Mouse (Mus musculus) heart, embryonic 12.5 days (tissue): ENCODE measurements at regions not wholly inside any gene's neighbourhood (a gene's known extent, or its start where the extent isn't known, plus 50 kb on each side); places are given as distances from the start of the nearest gene placed in this dataset.

ENCODE experiments used
- ATAC-seq: fragments of 200-750 bp; cut with Nextera tagmentation; 2 replicates; pipeline ENCODE4 v1.8.0; 2017; ENCODE audit warnings: moderate TSS enrichment, moderate library complexity; ENCODE audit not compliant: insufficient number of reproducible peaks, low FRiP score
- H3K27ac ChIP-seq: fragments of 300-500 bp; sonication (generic); 2 replicates; pipeline ENCODE4 v1.5.1; 2016; ENCODE audit warnings: mild to moderate bottlenecking, moderate library complexity; ENCODE audit not compliant: poor library complexity, severe bottlenecking
- H3K27me3 ChIP-seq: fragments of 300-500 bp; sonication (generic); replicated peaks from 2 replicates; pipeline ENCODE4 v1.6.1; 2016; ENCODE audit warnings: mild to moderate bottlenecking, moderate library complexity
- H3K36me3 ChIP-seq: fragments of 300-500 bp; sonication (generic); 2 replicates; pipeline ENCODE4 v1.6.1; 2016; ENCODE audit warnings: mild to moderate bottlenecking, moderate library complexity
- H3K4me1 ChIP-seq: fragments of 300-500 bp; sonication (generic); replicated peaks from 2 replicates; pipeline ENCODE4 v1.6.1; 2016; ENCODE audit warnings: mild to moderate bottlenecking
- H3K4me2 ChIP-seq: fragments of 300-500 bp; sonication (generic); 2 replicates; pipeline ENCODE4 v1.6.1; 2016; ENCODE audit warnings: mild to moderate bottlenecking, moderate library complexity
- H3K4me3 ChIP-seq: fragments of 300-500 bp; sonication (generic); 2 replicates; pipeline ENCODE4 v1.5.1; 2016; ENCODE audit warnings: mild to moderate bottlenecking
- H3K9ac ChIP-seq: fragments of 300-500 bp; sonication (generic); 2 replicates; pipeline ENCODE4 v1.6.1; 2016; ENCODE audit warnings: mild to moderate bottlenecking, moderate library complexity
- H3K9me3 ChIP-seq: fragments of 300-500 bp; sonication (generic); replicated peaks from 2 replicates; pipeline ENCODE4 v1.6.1; 2016; ENCODE audit warnings: mild to moderate bottlenecking, moderate library complexity
- WGBS: fragments of 180-500 bp; shearing (Covaris S2); methylation state at CpG from one replicate; pipeline ENCODE4 v1.1.7; 2016; 5-methylcytosine and 5-hydroxymethylcytosine counted together

DNA sequence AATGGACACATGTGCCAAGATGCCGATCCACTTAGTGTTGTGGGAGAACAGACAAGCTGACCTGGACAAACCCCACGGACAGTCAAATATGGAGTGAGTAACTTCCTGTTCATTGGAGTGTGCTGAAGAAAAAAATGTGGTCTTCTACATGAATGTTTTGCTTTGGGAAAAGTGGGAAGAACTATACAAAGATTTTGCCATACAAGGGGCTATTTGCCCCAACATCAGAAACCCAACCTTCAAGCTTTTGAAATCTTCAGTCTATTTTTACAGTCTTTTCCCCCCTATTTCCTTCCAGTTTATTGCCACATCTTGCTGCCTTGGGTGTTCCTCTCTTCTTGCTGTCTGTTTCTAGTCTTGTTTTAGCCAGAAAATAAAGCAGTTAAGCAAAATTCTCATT is 230.8 kb downstream of the Gsdmc2 start:
- Histone ChIP-seq H3K4me3 (no peak overlapping the region), H3K4me2 (no peak overlapping the region), H3K4me1 (peaks cover 13% of the 10 kb centered on the region), H3K36me3 (no peaks in the 10 kb centered on the region), H3K9ac (no peak overlapping the region), H3K27ac (no peak overlapping the region), H3K27me3 (no peaks in the 10 kb centered on the region), H3K9me3 (no peaks in the 10 kb centered on the region)
- 79% methylated on average over 2 of the region's 2 CpGs for WGBS
- no peak for ATAC-seq

DNA sequence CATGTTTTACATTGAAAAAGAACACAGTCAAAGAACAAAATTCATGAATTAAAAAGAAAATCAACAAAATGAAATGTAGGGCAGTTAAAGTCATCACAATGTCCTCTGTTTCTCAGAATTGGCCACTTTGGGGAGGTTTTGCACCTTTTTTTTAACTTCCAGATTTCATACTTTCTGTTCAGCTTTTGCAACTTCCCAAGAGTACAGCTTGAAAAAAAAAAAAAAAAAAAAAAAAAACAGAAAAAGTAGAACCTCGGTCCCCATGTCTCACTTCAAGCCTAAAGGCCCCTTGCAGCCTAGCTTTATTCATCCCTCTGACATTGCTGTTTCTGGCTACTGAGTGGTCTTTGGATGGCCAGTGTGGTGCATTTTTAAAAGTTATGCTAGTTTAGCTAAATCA is 231.9 kb downstream of the Gsdmc2 start:
- H3K4me3 ChIP-seq: no peak overlapping the region
- WGBS: 82% methylated on average over 1 of the region's 1 CpGs
- H3K27me3 ChIP-seq: no peaks in the 10 kb centered on the region
- no peaks in the 10 kb centered on the region for H3K9me3 ChIP-seq
- no peaks in the 10 kb centered on the region for H3K36me3 ChIP-seq
- H3K9ac ChIP-seq: no peak overlapping the region
- H3K4me1 ChIP-seq: peaks cover 13% of the 10 kb centered on the region
- no peak for ATAC-seq
- H3K4me2 ChIP-seq: no peak overlapping the region
- no peak overlapping the region for H3K27ac ChIP-seq

DNA sequence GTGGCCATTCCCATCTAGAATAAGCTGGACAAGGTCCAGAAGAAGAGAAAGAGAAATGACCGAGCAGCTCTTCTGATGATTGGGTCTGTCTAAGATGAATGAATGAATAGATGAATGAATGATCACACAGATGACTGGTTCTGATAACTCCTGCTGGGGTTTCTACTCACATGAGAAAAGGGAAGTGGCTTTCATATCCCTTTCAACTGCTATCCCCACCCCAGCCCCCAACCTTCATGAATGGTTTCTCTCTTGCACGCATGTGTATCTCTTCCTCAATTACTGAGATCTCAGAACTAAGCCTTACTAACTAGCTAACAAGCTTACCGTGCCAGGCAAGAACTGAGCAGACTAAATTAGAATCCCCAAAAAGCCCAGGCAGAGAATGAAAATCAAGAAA is 233.8 kb downstream of the Gsdmc2 start:
- no peak for ATAC-seq
- Histone ChIP-seq H3K4me2 (no peak overlapping the region), H3K4me1 (0 out of 2 replicates have a peak, but pooled peaks cover 2% of the 10 kb centered on the region), H3K9ac (no peak overlapping the region), H3K27ac (no peak overlapping the region), H3K36me3 (no peaks in the 10 kb centered on the region), H3K9me3 (no peaks in the 10 kb centered on the region), H3K4me3 (no peak overlapping the region), H3K27me3 (no peaks in the 10 kb centered on the region)
- WGBS: 82% methylated on average over 3 of the region's 3 CpGs

DNA sequence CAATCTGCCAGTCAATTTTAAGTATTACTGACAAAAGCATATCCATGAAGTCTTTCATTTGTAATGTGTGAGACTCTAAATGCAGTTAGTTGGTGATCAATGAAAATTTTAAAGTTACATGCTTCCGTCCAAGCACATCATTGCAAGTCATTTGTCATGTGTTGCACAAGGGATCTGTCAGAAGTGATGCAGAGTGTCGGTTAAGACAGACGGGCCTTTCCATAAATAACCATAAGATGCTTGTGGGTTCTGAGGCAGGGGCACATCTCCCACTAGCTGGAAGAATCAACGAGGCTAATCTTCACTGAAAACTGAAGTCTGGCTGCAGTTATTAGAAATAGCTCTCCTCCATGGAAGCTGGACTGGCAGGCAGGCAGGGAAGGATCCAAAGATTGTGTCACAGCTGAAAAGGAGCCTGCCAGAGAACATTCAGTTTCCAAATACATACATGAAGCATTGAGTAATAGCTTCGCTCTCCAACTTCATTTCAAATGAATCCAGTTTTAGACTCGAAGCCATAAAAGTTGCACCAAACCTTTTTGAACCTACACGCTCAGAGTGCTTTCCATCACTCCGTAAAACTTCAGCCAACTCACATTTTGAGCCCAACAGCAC is 241.8 kb downstream of the Gsdmc2 start:
- H3K9ac ChIP-seq: no peak overlapping the region
- H3K36me3 ChIP-seq: no peaks in the 10 kb centered on the region
- H3K27ac ChIP-seq: no peak overlapping the region
- H3K27me3 ChIP-seq: no peaks in the 10 kb centered on the region
- 71% methylated on average over 8 of the region's 8 CpGs for whole genome bisulfite sequencing
- no peaks in the 10 kb centered on the region for H3K9me3 ChIP-seq
- H3K4me1 ChIP-seq: no peaks in the 10 kb centered on the region
- H3K4me2 ChIP-seq: no peak overlapping the region
- ATAC-seq: no peak
- H3K4me3 ChIP-seq: no peak overlapping the region

DNA sequence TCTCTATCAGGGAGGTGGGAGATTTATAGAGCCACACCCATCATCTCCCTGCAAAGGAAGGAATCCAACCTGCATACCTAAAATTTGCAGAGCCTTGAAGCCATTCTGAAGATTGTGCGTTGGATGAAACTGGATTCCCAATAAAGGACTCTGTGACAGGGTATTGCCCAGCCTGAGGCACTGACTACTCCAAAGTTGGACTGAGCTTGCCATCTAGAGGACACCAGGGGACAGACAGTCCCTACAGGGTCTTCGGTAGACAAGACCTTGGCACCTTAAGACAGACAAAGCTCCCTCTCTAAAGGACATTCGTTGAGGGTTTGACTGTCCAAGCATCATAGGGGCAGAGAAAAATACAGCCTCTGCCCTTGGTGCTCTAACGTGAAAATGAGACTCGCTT is 243.4 kb downstream of the Gsdmc2 start:
- Histone ChIP-seq H3K4me3 (no peak overlapping the region), H3K27me3 (no peaks in the 10 kb centered on the region), H3K4me2 (no peak overlapping the region), H3K27ac (no peak overlapping the region), H3K4me1 (no peaks in the 10 kb centered on the region), H3K9me3 (no peaks in the 10 kb centered on the region), H3K36me3 (no peaks in the 10 kb centered on the region), H3K9ac (no peak overlapping the region)
- WGBS: 52% methylated on average over 5 of the region's 5 CpGs
- ATAC-seq: no peak

DNA sequence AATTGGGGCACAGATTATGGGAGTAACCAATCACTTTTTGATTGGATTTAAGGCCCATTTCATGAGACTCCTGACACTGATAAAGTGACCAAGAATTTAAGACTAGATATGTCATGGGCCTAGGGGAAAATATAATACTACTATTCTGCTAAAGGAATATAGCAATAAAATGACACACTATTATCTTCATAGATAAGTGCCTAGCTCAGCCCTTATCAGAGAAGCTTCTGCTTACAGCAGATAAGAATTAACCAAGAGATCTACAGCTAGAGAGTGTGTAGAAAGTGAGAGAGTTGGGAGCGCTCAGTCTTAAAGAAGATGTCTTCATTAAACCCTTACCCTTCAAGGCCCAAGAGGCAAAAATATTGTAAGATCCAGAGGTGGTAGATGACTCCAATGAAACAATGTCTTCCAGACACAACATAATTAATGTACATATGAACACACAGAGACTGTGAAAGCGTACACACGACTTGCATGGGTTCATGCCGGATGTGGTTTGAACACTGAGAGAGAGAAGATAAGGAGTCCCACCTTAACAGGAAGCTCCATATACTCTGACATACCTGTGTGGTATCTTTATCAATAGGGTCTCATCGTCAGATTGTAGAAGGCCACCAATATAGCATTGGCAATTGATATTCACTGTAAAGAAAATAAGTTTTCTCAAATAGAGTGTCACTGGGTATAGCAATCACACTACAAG is 252.1 kb downstream of the Gsdmc2 start:
- WGBS: 88% methylated on average over 5 of the region's 5 CpGs
- H3K36me3 ChIP-seq: no peaks in the 10 kb centered on the region
- no peak overlapping the region for H3K9ac ChIP-seq
- H3K27ac ChIP-seq: no peak overlapping the region
- H3K4me2 ChIP-seq: no peak overlapping the region
- no peak for ATAC-seq
- no peaks in the 10 kb centered on the region for H3K9me3 ChIP-seq
- no peaks in the 10 kb centered on the region for H3K4me1 ChIP-seq
- no peak overlapping the region for H3K4me3 ChIP-seq
- H3K27me3 ChIP-seq: 0 out of 2 replicates have a peak, but pooled peaks cover 6% of the 10 kb centered on the region

DNA sequence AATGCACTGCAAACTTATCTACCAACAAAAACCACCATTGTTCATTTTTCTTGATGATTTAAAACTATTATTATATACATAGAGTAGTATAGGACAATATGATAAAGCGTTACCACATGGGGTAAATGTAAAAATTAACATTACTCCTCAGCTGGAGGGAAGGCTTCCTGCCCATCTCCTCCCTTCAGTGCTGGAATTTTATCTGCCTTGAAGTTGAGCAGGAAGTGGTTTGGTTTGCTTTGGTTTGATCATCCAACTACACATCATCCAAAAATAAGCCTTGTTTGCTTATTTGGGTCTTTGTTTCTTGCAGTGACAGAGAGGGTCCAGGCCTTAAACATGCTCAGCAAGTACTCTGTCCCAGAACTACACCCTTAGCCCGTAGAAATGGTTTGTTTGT is 285.7 kb downstream of the Gsdmc2 start:
- 69% methylated on average over 2 of the region's 2 CpGs for WGBS
- H3K36me3 ChIP-seq: no peaks in the 10 kb centered on the region
- H3K9ac ChIP-seq: no peak overlapping the region
- no peak overlapping the region for H3K27ac ChIP-seq
- no peak overlapping the region for H3K4me3 ChIP-seq
- H3K4me2 ChIP-seq: no peak overlapping the region
- no peak for ATAC-seq
- H3K27me3 ChIP-seq: no peaks in the 10 kb centered on the region
- no peaks in the 10 kb centered on the region for H3K4me1 ChIP-seq
- no peaks in the 10 kb centered on the region for H3K9me3 ChIP-seq

DNA sequence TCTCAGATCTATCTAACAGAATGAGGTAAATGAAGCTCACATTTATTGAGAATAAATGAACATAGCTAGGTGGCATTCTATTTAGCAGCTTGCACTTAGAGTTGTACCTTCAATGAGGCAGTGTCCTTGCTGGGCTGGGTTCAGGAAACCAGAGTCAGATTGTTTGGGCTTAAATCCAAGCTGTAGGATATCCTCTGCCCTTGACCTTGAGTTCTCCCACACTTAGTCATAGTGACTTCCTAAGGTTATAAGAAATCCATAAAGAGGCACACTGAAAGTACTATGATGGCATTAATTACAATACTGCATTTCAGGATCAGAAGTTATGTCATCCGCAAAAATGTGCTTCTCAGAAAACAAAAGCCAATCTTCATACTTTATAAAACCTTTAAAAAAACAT is 286.3 kb downstream of the Gsdmc2 start:
- no peak overlapping the region for H3K4me3 ChIP-seq
- H3K36me3 ChIP-seq: no peaks in the 10 kb centered on the region
- no peaks in the 10 kb centered on the region for H3K4me1 ChIP-seq
- no peaks in the 10 kb centered on the region for H3K27me3 ChIP-seq
- no peak overlapping the region for H3K27ac ChIP-seq
- H3K9me3 ChIP-seq: no peaks in the 10 kb centered on the region
- no peak overlapping the region for H3K4me2 ChIP-seq
- WGBS: 88% methylated on average over 1 of the region's 1 CpGs
- no peak for ATAC-seq
- H3K9ac ChIP-seq: no peak overlapping the region

DNA sequence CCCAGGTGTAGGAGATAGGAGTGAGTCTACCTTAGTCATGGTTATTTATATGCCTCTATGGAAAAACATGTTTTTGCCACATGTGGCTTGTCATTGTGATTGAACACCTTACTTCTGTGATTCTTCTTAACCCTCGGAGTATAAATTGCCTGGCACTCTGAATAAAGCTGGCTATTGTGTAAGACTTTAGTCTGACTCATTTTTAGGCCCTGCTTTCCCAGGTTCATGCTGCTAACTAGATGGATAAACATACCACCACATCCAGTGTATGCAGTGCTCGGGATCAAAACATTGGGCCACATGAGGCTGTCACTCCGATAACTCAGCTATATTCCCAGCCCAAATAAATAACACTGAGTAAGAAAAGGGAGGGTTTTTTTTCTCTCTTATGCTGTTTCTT is 287.2 kb downstream of the Gsdmc2 start:
- Histone ChIP-seq H3K4me1 (no peaks in the 10 kb centered on the region), H3K27me3 (no peaks in the 10 kb centered on the region), H3K9ac (no peak overlapping the region), H3K4me2 (no peak overlapping the region), H3K9me3 (no peaks in the 10 kb centered on the region), H3K36me3 (no peaks in the 10 kb centered on the region), H3K4me3 (no peak overlapping the region), H3K27ac (no peak overlapping the region)
- no peak for ATAC-seq
- WGBS: 73% methylated on average over 3 of the region's 3 CpGs

DNA sequence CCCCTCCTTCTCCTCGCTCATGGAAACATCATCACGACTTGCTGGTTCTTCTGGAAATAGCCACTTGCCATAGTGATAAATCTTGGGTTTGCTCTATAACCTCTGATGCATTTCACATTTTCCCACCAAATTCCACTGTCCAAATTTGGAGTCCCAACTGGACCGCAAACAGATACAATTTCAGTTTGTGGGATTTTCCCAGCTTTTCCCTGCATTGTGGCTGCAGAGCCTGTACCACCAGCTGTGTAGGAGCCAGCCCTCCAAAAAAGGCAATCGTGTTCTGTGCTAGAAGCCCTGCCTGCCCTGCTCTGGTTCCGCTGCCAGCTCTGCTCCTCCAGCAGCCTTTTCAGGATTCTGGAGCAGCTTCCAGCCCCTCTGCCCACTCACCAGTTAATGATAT is 291.4 kb downstream of the Gsdmc2 start:
- no peak overlapping the region for H3K4me2 ChIP-seq
- H3K9ac ChIP-seq: no peak overlapping the region
- no peaks in the 10 kb centered on the region for H3K9me3 ChIP-seq
- ATAC-seq: no peak
- no peaks in the 10 kb centered on the region for H3K4me1 ChIP-seq
- no peak overlapping the region for H3K27ac ChIP-seq
- no peaks in the 10 kb centered on the region for H3K27me3 ChIP-seq
- WGBS: 71% methylated on average over 5 of the region's 5 CpGs
- H3K4me3 ChIP-seq: no peak overlapping the region
- H3K36me3 ChIP-seq: no peaks in the 10 kb centered on the region

DNA sequence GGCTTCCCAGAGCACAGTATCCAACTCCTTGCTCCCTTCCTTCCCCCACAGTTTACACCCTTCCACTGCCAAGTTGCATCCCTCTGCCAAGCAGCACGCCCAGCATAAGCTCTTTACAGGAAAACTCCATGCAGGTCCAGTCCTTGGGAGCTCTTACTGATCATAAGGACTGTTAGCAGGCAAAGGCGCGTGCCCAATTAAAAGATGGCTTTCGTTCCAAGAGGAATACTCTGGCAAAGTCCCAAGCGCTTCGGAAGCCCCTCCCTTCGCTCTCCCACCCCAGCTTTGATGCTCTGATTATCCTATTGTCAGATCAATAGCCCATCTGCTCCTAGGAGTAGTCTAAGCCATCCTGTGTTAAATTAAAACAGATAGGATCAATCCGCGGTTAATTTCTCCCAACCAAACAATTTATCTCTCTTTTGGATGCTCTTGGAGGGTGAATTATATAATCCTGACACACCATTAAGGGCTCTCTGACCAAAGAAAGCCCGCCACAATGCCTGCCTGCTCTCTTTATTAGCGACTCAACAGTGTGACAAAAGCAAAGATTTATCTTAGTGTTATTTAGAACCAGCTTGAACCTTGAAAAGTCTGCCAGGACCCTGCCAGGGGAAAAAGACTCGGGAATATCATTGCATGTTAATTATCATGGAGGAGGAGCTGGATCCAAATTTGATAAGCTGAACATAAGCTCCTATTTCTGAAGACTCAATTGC is 312.5 kb downstream of the Gsdmc2 start:
- 0 out of 2 replicates have a peak, but pooled peaks cover 6% of the 10 kb centered on the region for H3K4me1 ChIP-seq
- ATAC-seq: no peak
- no peaks in the 10 kb centered on the region for H3K27me3 ChIP-seq
- no peak overlapping the region for H3K4me2 ChIP-seq
- no peak overlapping the region for H3K4me3 ChIP-seq
- 74% methylated on average over 12 of the region's 12 CpGs for WGBS
- H3K36me3 ChIP-seq: no peaks in the 10 kb centered on the region
- no peaks in the 10 kb centered on the region for H3K9me3 ChIP-seq
- H3K27ac ChIP-seq: no peak overlapping the region
- H3K9ac ChIP-seq: no peak overlapping the region
